ENCODE assay signal across 8 mouse cellular contexts in genomic region chr1:136142336-136142735, GRCm38 (mm10). TPM values are rescaled to one million over a fixed set of nuclear protein-coding genes. Genes with fewer than 3 reads are reported as not detected.
DNase-seq lines count a peak whose midpoint lies in the region; ATAC-seq and TF ChIP-seq lines count a peak whose summit lies in the region.

No protein-coding gene starts in this region.

- no peak for TF ChIP-seq CTCF in olfactory bulb, adult 2 months (IDR thresholded peaks at IDR 0.05; ENCODE audit: insufficient read depth, low read depth, low read length)

- intact Hi-C loops in gastrocnemius, postnatal 36 days (cut with DNase I), result no loop called here

- WGBS in lung, embryonic 16.5 days, result 31% methylated on average over 6 of the region's 6 CpGs
- 12% methylated on average over 6 of the region's 6 CpGs for WGBS in olfactory bulb, adult 2 months

- H3K9me3 ChIP-seq in lung, embryonic 16.5 days (ENCODE audit: control insufficient read depth, low read length), result no peaks in the 10 kb centered on the region

- TF ChIP-seq POLR2A in olfactory bulb, adult 2 months (IDR thresholded peaks at IDR 0.05; ENCODE audit: insufficient read depth, low read depth, low read length), result no peak

- H3K27ac ChIP-seq in lung, embryonic 16.5 days (ENCODE audit: low read length), result no peak overlapping the region
- H3K27ac ChIP-seq in olfactory bulb, adult 2 months (ENCODE audit: insufficient read depth, low read depth, low read length), result peak overlapping the region; percentile 78

- no peak overlapping the region for H3K9ac ChIP-seq in lung, embryonic 16.5 days (ENCODE audit: low read length)

- peaks cover 38% of the 10 kb centered on the region for H3K4me1 ChIP-seq in lung, embryonic 16.5 days (replicated peaks; ENCODE audit: control insufficient read depth, insufficient read depth, low read length)
- peaks cover 59% of the 10 kb centered on the region for H3K4me1 ChIP-seq in olfactory bulb, adult 2 months (ENCODE audit: control insufficient read depth, insufficient read depth, low read length)

- no peaks in the 10 kb centered on the region for H3K36me3 ChIP-seq in lung, embryonic 16.5 days (ENCODE audit: control insufficient read depth, insufficient read depth, low read length)

- ATAC-seq in lung, embryonic 16.5 days (ENCODE audit: low read depth), result peak; percentile 51; the same call in 1 of the 2 replicates

- no peaks in the 10 kb centered on the region for H3K27me3 ChIP-seq in lung, embryonic 16.5 days (ENCODE audit: control insufficient read depth, insufficient read depth, low read depth, low read length)

- no peak overlapping the region for H3K4me2 ChIP-seq in lung, embryonic 16.5 days (ENCODE audit: low read depth, low read length)

- H3K4me3 ChIP-seq in lung, embryonic 16.5 days (ENCODE audit: low read length), result no peak overlapping the region
- H3K4me3 ChIP-seq in olfactory bulb, adult 2 months (ENCODE audit: insufficient read depth, low read depth, low read length), result no peak overlapping the region

- DNase-seq in adrenal gland, adult (ENCODE audit: inconsistent age in 2 of 2, low spot score in 1 of 2), result peak; percentile 31 to 62
- no peak for DNase-seq in adrenal gland, adult 18-20 months (ENCODE audit: low spot score in 2 of 2)
- no peak for DNase-seq in lung, postnatal 4 days
- DNase-seq in left cerebral cortex, adult 9 months (ENCODE audit: low spot score in 2 of 2), result peak; percentile 74
- no peak for DNase-seq in gastrocnemius, postnatal 36 days
- no peak for DNase-seq in gastrocnemius, postnatal 4 days (ENCODE audit: low spot score in 2 of 2)

RNA-seq across cellular contexts. Expression of gene Kif21b, which starts 11.1 kb away (rescaled TPM):
- total RNA-seq in adrenal gland, adult 18-20 months (2021), result 1 to 10 TPM; 2.0 TPM
- polyA plus RNA-seq in lung, embryonic 16.5 days (2015; fragmentation: Nextera tagmentation; extraction: Ambion mirVana), result 2.2 and 2.6 TPM in 2 replicates
- polyA plus RNA-seq in olfactory bulb, adult 2 months (2012; ENCODE audit: insufficient read depth, insufficient read length, low replicate concordance, missing spikeins), result 94.8 and 211 TPM in 2 replicates
- total RNA-seq in gastrocnemius, postnatal 36 days (2021), result 1 to 10 TPM in 1 of 2 experiments, under 1 TPM in 1; 0.62 to 1.1 TPM
- total RNA-seq in gastrocnemius, postnatal 4 days (2021), result 1 to 10 TPM; 1.9 TPM

Comparison
In these comparisons a context has a peak if more than half of its experiments do, and no peak if none do; other contexts are left out.
1. DNase-seq: peak in adrenal gland, adult (2 of 2) and left cerebral cortex, adult 9 months (2 of 2); none in adrenal gland, adult 18-20 months (0 of 2), lung, postnatal 4 days (0 of 2), gastrocnemius, postnatal 36 days (0 of 2) and gastrocnemius, postnatal 4 days (0 of 2).